Mouse (Mus musculus) kidney, adult 2 months (tissue): Measurements from ENCODE around the gene Col5a3.

Experiments used
- CTCF ChIP-seq: fragments of 200-500 bp; conservative IDR thresholded peaks from 2 replicates; pipeline ENCODE4 v1.5.1; 2011; ENCODE audit warnings: low read depth, mild to moderate bottlenecking, control low read depth, low read length, moderate library complexity, mixed read lengths; ENCODE audit not compliant: insufficient read depth, insufficient read length
- POLR2A ChIP-seq: fragments of 200-500 bp; IDR thresholded peaks from one replicate; pipeline ENCODE4 v1.6.1; 2011; ENCODE audit warnings: low read depth, low read length, control low read depth

DNA sequence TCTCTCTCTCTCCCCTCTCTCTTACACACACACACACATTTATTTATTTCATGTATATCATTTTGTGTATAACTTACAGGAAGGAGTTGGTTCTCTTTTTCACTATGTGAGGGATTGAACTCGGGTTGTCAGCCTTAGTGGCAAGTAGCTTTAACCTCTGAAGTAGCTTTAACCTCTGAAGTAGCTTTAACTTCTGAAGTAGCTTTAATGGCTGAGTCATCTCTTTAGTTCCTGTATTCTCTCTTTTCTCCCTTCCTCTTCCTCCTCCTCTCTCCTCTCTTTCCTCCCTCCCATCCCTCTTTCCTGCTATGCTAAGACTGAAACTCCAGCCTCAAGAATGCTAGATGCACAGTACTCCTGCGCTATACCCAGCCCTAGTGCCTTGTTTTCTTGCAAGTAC, 56.6 kb downstream of the Col5a3 start:
- TF ChIP-seq POLR2A: no peak
- TF ChIP-seq CTCF: no peak
